In genomic region chr6:89403257-89404225, GRCm38 (mm10) we compare ENCODE assay signal across 14 mouse cellular contexts. TPM values are rescaled to one million over a fixed set of nuclear protein-coding genes. Genes with fewer than 3 reads are reported as not detected.
A peak's percentile ranks its signal among the peaks of the same experiment; 100 is the strongest.
DNase-seq lines count a peak whose midpoint lies in the region; ATAC-seq and TF ChIP-seq lines count a peak whose summit lies in the region.
"Had no signal": no experiment of that assay in that cellular context is flagged by ENCODE, and none has a peak within 500 bp of the region (broad histone marks: within the 10 kb centered on the region; RNA-seq: fewer than 3 reads in every experiment).

No protein-coding gene starts in this region.

- ATAC-seq in lung, postnatal 0 days = peak; percentile 28; the same call in 1 of the 2 replicates
- ATAC-seq: inflammation-experienced regulatory T-cells, adult 6 months had no signal

- H3K27ac ChIP-seq in lung, postnatal 0 days (ENCODE audit: low read length) = no peak overlapping the region
- H3K27ac ChIP-seq: limb, embryonic 12.5 days; midbrain, embryonic 12.5 days had no signal

- intact Hi-C loops in heart, postnatal 36 days (cut with DNase I) = no loop called here

- H3K4me2 ChIP-seq in lung, postnatal 0 days (replicated peaks; ENCODE audit: low read depth, low read length) = no peak overlapping the region
- H3K4me2 ChIP-seq: limb, embryonic 12.5 days; midbrain, embryonic 12.5 days had no signal

- 56% methylated on average over 2 of the region's 2 CpGs for WGBS in lung, postnatal 0 days
- 74% methylated on average over 2 of the region's 2 CpGs for WGBS in lung, adult 2 months

- TF ChIP-seq EP300 in lung, postnatal 0 days (IDR thresholded peaks at IDR 0.05) = no peak

- no peak overlapping the region for H3K9ac ChIP-seq in lung, postnatal 0 days (replicated peaks; ENCODE audit: low read depth)
- H3K9ac ChIP-seq: limb, embryonic 12.5 days; midbrain, embryonic 12.5 days had no signal

- H3K9me3 ChIP-seq in lung, postnatal 0 days (ENCODE audit: low read length) = no peaks in the 10 kb centered on the region
- H3K9me3 ChIP-seq: limb, embryonic 12.5 days; midbrain, embryonic 12.5 days had no signal

- H3K4me3 ChIP-seq in lung, postnatal 0 days (ENCODE audit: low read depth, low read length) = no peak overlapping the region
- H3K4me3 ChIP-seq in lung, adult 2 months (replicated peaks; ENCODE audit: extremely low read depth, low read depth, low read length) = no peak overlapping the region
- H3K4me3 ChIP-seq: limb, embryonic 12.5 days; midbrain, embryonic 12.5 days had no signal

- TF ChIP-seq CTCF in lung, postnatal 0 days (IDR thresholded peaks at IDR 0.05) = no peak
- TF ChIP-seq CTCF in lung, adult 2 months (IDR thresholded peaks at IDR 0.05; ENCODE audit: insufficient read depth, low read length) = no peak

- no peaks in the 10 kb centered on the region for H3K4me1 ChIP-seq in lung, postnatal 0 days (ENCODE audit: insufficient read depth, low read depth, low read length)
- H3K4me1 ChIP-seq in lung, adult 2 months (ENCODE audit: control insufficient read depth, insufficient read depth, low read length) = no peaks in the 10 kb centered on the region; the same call in 1 of the 2 replicates

- H3K36me3 ChIP-seq in lung, postnatal 0 days (ENCODE audit: insufficient read depth, low read length) = no peaks in the 10 kb centered on the region
- H3K36me3 ChIP-seq: limb, embryonic 12.5 days; midbrain, embryonic 12.5 days had no signal

- no peak for TF ChIP-seq POLR2A in lung, adult 2 months (IDR thresholded peaks at IDR 0.05; ENCODE audit: borderline replicate concordance, extremely low read depth, low read depth, low read length)

- H3K27me3 ChIP-seq in lung, postnatal 0 days (replicated peaks; ENCODE audit: insufficient read depth, low read length) = no peaks in the 10 kb centered on the region
- H3K27me3 ChIP-seq: limb, embryonic 12.5 days; midbrain, embryonic 12.5 days had no signal

- DNase-seq in heart, adult 9 months (ENCODE audit: low spot score in 2 of 2) = peak; percentile 19 to 20
- DNase-seq in heart, postnatal 36 days = no peak
- DNase-seq in lung, postnatal 0 days (ENCODE audit: low spot score) = no peak
- DNase-seq in lung, adult 2 months = no peak
- peak; percentile 32 for DNase-seq in kidney, adult 18-20 months
- peak; percentile 31 to 45 for DNase-seq in kidney, postnatal 4 days
- no peak for DNase-seq in layer of hippocampus, postnatal 25 days (ENCODE audit: extremely low spot score in 1 of 2, low spot score in 1 of 2)
- no peak for DNase-seq in cerebellum, adult 18-20 months
- DNase-seq: cerebellum, adult 9-11 months; lung, adult 18-20 months; right cerebral cortex, adult 18-20 months had no signal

RNA-seq across cellular contexts. Expression of gene Plxna1, which starts 41.1 kb away (rescaled TPM):
- total RNA-seq in heart, postnatal 36 days (2021) = 10 to 100 TPM; 18.9 to 21.9 TPM
- polyA plus RNA-seq in lung, postnatal 0 days (2015; fragmentation: Nextera tagmentation; extraction: Ambion mirVana) = 13.6 and 29.2 TPM in 2 replicates
- polyA plus RNA-seq in lung, adult 2 months (2012; rRNA removed) = 153 and 189 TPM in 2 replicates
- total RNA-seq in layer of hippocampus, postnatal 25 days (2021) = 100 to 1,000 TPM; 120 to 129 TPM

Comparison
In these comparisons a context has a peak if more than half of its experiments do, and no peak if none do; other contexts are left out.
1. DNase-seq: peak in heart, adult 9 months (2 of 2), kidney, adult 18-20 months (single experiment) and kidney, postnatal 4 days (2 of 2); none in heart, postnatal 36 days (0 of 2), lung, postnatal 0 days (single experiment), lung, adult 2 months (single experiment), layer of hippocampus, postnatal 25 days (0 of 2) and cerebellum, adult 18-20 months (0 of 2).
2. RNA of gene Plxna1, which starts 41.1 kb away (total RNA-seq): 120 to 129 TPM in layer of hippocampus, postnatal 25 days; 18.9 to 21.9 TPM in heart, postnatal 36 days; every median in the first group is over 4 times any median in the second.